Mouse (Mus musculus): ENCODE data around the gene Clba1. TPM values are rescaled to one million over a fixed set of nuclear protein-coding genes. Genes with fewer than 3 reads are reported as not detected.

Clba1 gene
- total and polyA plus RNA-seq, 3 experiments: 15.2 to 21.4 TPM; not detected in 1

- TF ChIP-seq GABPA (IDR thresholded peaks at IDR 0.05; ENCODE audit: low read depth, low read length) (no peak), BHLHE40 (IDR thresholded peaks at IDR 0.05; ENCODE audit: borderline replicate concordance, low read depth, low read length) (peak; percentile 74; the same call in 1 of the 2 replicates)
- Histone ChIP-seq H3K36me3 (ENCODE audit: control insufficient read depth in 1 of 2, insufficient read depth in 2 of 2, low read length in 2 of 2) (peaks cover 0 to 7% of the 10 kb centered on the region in 2 experiments; a peak in 2 of 4 replicates), H3K27ac (ENCODE audit: control insufficient read depth, low read depth, low read length) (no peak overlapping the region), H3K4me3 (ENCODE audit: control insufficient read depth in 1 of 2, insufficient read depth in 1 of 2, low read depth in 2 of 2, low read length in 2 of 2) (no peak overlapping the region), H3K79me2 (ENCODE audit: control insufficient read depth, insufficient read depth, low read length, poor library complexity) (no peaks in the 10 kb centered on the region; the same call in 1 of the 2 replicates), H3K9ac (ENCODE audit: control insufficient read depth, low read depth, low read length, poor library complexity, severe bottlenecking) (no peak overlapping the region), H3K27me3 (ENCODE audit: control insufficient read depth in 1 of 2, insufficient read depth in 2 of 2, low read length in 2 of 2) (peaks cover 2 to 16% of the 10 kb centered on the region in 2 experiments; a peak in 2 of 4 replicates), H3K9me3 (replicated peaks; ENCODE audit: insufficient read depth, low read length) (no peaks in the 10 kb centered on the region), H3K4me1 (ENCODE audit: control insufficient read depth in 1 of 2, insufficient read depth in 2 of 2, low read length in 2 of 2) (peaks cover 8 to 19% of the 10 kb centered on the region in 2 experiments)
- DNase-seq (ENCODE audit: low read depth, low spot score): peak; percentile 68
Observed at GRCm38 (mm10) chr12:112804046-112804445, 4.7 kb upstream of the Clba1 start.

GRCm38 (mm10) chr12:112806044-112806443 lies 2.7 kb upstream of the Clba1 start:
- TF ChIP-seq GABPA (IDR thresholded peaks at IDR 0.05; ENCODE audit: low read depth, low read length): no peak
- TF ChIP-seq ZNF384 (IDR thresholded peaks at IDR 0.05; ENCODE audit: low read depth, low read length): no peak
- TF ChIP-seq NELFE (IDR thresholded peaks at IDR 0.05; ENCODE audit: low read depth, low read length): no peak
- no peak for TF ChIP-seq TCF12 (IDR thresholded peaks at IDR 0.05; ENCODE audit: low read depth, low read length)
- no peak for TF ChIP-seq MAFK (IDR thresholded peaks at IDR 0.05; ENCODE audit: borderline replicate concordance, low read depth, low read length)
- no peak for TF ChIP-seq CTCF (IDR thresholded peaks at IDR 0.05 in 2 of 3, conservative IDR thresholded peaks at IDR 0.05 in 1 of 3; ENCODE audit: control insufficient read depth in 1 of 3, insufficient read depth in 1 of 3, low read depth in 2 of 3, low read length in 3 of 3, poor library complexity in 1 of 3, severe bottlenecking in 1 of 3)
- TF ChIP-seq MYB (IDR thresholded peaks at IDR 0.05; ENCODE audit: low read depth, low read length): no peak
- no peak for TF ChIP-seq ETS1 (IDR thresholded peaks at IDR 0.05; ENCODE audit: low read depth, low read length)
- TF ChIP-seq USF1 (IDR thresholded peaks at IDR 0.05; ENCODE audit: low read depth, low read length): no peak
- TF ChIP-seq MYC (IDR thresholded peaks at IDR 0.05; ENCODE audit: low read depth, low read length): no peak
- TF ChIP-seq CHD2 (IDR thresholded peaks at IDR 0.05; ENCODE audit: low read length): no peak
- TF ChIP-seq POLR2A (IDR thresholded peaks at IDR 0.05; ENCODE audit: control insufficient read depth in 1 of 2, insufficient read depth in 1 of 2, low read depth in 1 of 2, low read length in 2 of 2, poor library complexity in 1 of 2): no peak
- no peak for TF ChIP-seq MAX (IDR thresholded peaks at IDR 0.05; ENCODE audit: low read length)
- TF ChIP-seq HCFC1 (IDR thresholded peaks at IDR 0.05; ENCODE audit: low read depth, low read length): no peak
- TF ChIP-seq POLR2AphosphoS2 (IDR thresholded peaks at IDR 0.05; ENCODE audit: low read length): no peak
- no peak for TF ChIP-seq TAL1 (IDR thresholded peaks at IDR 0.05; ENCODE audit: low read length)
- no peak for TF ChIP-seq ZMIZ1 (IDR thresholded peaks at IDR 0.05; ENCODE audit: low read depth, low read length)
- TF ChIP-seq SIN3A (IDR thresholded peaks at IDR 0.05; ENCODE audit: low read length): no peak
- no peak for TF ChIP-seq BHLHE40 (IDR thresholded peaks at IDR 0.05; ENCODE audit: borderline replicate concordance, low read depth, low read length)
- peaks cover 2 to 16% of the 10 kb centered on the region in 2 experiments; a peak in 2 of 4 replicates for H3K27me3 ChIP-seq (ENCODE audit: control insufficient read depth in 1 of 2, insufficient read depth in 2 of 2, low read length in 2 of 2)
- no peak overlapping the region for H3K4me3 ChIP-seq (ENCODE audit: control insufficient read depth in 1 of 2, insufficient read depth in 1 of 2, low read depth in 2 of 2, low read length in 2 of 2)
- no peak for DNase-seq (ENCODE audit: low read depth, low spot score)
- H3K36me3 ChIP-seq (ENCODE audit: control insufficient read depth in 1 of 2, insufficient read depth in 2 of 2, low read length in 2 of 2): peaks cover 0 to 4% of the 10 kb centered on the region in 2 experiments; a peak in 1 of 4 replicates
- no peak overlapping the region for H3K27ac ChIP-seq (ENCODE audit: control insufficient read depth, low read depth, low read length)
- H3K9me3 ChIP-seq (replicated peaks; ENCODE audit: insufficient read depth, low read length): no peaks in the 10 kb centered on the region
- H3K79me2 ChIP-seq (ENCODE audit: control insufficient read depth, insufficient read depth, low read length, poor library complexity): no peaks in the 10 kb centered on the region; the same call in 1 of the 2 replicates
- H3K4me1 ChIP-seq (ENCODE audit: control insufficient read depth in 1 of 2, insufficient read depth in 2 of 2, low read length in 2 of 2): peaks cover 0 to 11% of the 10 kb centered on the region in 2 experiments; a peak in 3 of 4 replicates
- no peak overlapping the region for H3K9ac ChIP-seq (ENCODE audit: control insufficient read depth, low read depth, low read length, poor library complexity, severe bottlenecking)

Measured in MEL (cell line).